Mouse (Mus musculus) E14TG2a.4 (cell line): Measurements from ENCODE around the gene Nudt22.

Experiments used
- CTCF ChIP-seq: conservative IDR thresholded peaks from 2 replicates; pipeline ENCODE4 v1.5.1; 2014; ENCODE audit warnings: low read length
- NANOG ChIP-seq: IDR thresholded peaks from 2 replicates; pipeline ENCODE4 v1.6.1; 2014; ENCODE audit warnings: borderline replicate concordance, low read length, mixed read lengths
- POU5F1 ChIP-seq: IDR thresholded peaks from 2 replicates; pipeline ENCODE4 v1.6.1; 2014; ENCODE audit warnings: low read length, borderline replicate concordance

DNA sequence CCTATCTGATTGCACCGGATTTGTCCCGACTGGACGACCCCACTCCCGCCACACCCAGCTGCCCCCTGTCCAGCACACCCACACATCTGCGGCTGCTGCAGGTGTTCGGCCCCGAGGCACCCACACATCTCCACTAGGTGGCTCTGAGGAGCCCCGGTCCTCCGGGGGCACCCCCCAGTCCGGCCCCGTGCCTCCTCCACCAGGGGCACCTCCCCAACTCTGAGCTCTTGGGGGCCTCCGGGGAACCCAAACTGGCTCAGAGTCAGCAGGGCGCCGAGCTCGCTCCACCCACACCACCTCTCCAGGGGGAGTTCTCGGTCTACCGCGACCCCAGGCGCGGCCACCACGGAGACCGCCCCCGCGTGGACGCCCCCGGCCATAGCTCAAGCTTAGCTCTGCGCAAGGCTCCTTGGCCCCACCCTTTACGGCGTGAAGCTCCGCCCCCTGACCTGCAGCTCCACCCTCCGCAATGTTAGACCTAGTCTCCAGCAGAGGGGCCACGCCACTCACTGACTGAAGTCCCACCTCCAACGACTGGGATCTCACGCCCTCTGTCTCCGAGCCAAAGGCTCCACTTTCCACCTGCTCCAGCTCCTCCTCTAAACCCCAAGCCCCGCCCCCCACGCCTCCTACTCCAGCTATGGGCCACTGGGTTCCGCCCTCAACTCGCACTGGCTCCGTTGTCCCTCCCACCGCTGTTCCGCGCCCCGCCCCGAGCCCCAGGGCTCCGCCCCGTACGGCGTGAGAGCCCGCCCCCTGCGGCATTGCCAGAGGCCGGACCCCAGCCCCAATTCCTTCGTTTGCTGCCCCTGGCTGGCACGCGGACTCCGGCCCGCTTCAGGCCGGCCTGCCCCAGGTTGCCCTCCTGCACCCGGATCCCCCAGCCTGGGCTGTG, 16.2 kb downstream of the Nudt22 start:
- peak; percentile 29; the same call in 1 of the 2 replicates for TF ChIP-seq CTCF
- TF ChIP-seq NANOG: no peak
- no peak for TF ChIP-seq POU5F1
